Mouse (Mus musculus) skeletal muscle tissue, adult 2 months (tissue): ENCODE results near the gene Anks3.

Experiments used
- DNase-seq: peaks from one replicate; pipeline ENCODE4 v3.0.0-alpha.2; 2012; ENCODE audit warnings: low read depth, low spot score

Anks3 gene

GRCm38 (mm10) chr16:4963797-4964709, at the start of gene Anks3:
Gene Anks3, minus strand, starts transcription at chr16:4964205.
- peak; percentile 95 for DNase-seq

GRCm38 (mm10) chr16:5013054-5013838, 49.2 kb upstream of the Anks3 start, which contains the start of gene Rogdi:
Gene Rogdi, minus strand, starts transcription at chr16:5013553.
- DNase-seq, result peak; percentile 99

GRCm38 (mm10) chr16:5012036-5013005, 48.3 kb upstream of the Anks3 start:
- no peak for DNase-seq

- DNase-seq, result peak; percentile 16
These were observed 47.3 kb upstream of the Anks3 start for GRCm38 (mm10) chr16:5011285-5011684.

- no peak for DNase-seq
These were observed 46.4 kb upstream of the Anks3 start for GRCm38 (mm10) chr16:5010371-5010935.

- DNase-seq, result no peak
These were observed 44.1 kb upstream of the Anks3 start for GRCm38 (mm10) chr16:5008076-5008475.

GRCm38 (mm10) chr16:5007492-5007891, 43.5 kb upstream of the Anks3 start:
- DNase-seq, result no peak

- no peak for DNase-seq
These were observed 43.1 kb upstream of the Anks3 start, which contains the start of gene Smim22 for GRCm38 (mm10) chr16:5007067-5007466. Gene Smim22, plus strand, starts transcription at chr16:5007288.

- DNase-seq, result no peak
These were observed 36.6 kb upstream of the Anks3 start for GRCm38 (mm10) chr16:5000611-5001010.

GRCm38 (mm10) chr16:4998984-4999383, 35.0 kb upstream of the Anks3 start:
- DNase-seq, result no peak

GRCm38 (mm10) chr16:4997553-4997952, 33.5 kb upstream of the Anks3 start, which contains the start of gene Sept12:
Gene Sept12, minus strand, starts transcription at chr16:4997852.
- DNase-seq, result no peak

GRCm38 (mm10) chr16:4993276-4993675, 29.3 kb upstream of the Anks3 start:
- DNase-seq, result no peak

- no peak for DNase-seq
These were observed 20.7 kb upstream of the Anks3 start for GRCm38 (mm10) chr16:4984717-4985116.

GRCm38 (mm10) chr16:4979755-4980380, 15.9 kb upstream of the Anks3 start:
- no peak for DNase-seq

- no peak for DNase-seq
These were observed 14.5 kb upstream of the Anks3 start for GRCm38 (mm10) chr16:4978275-4979051.

- no peak for DNase-seq
These were observed 12.2 kb upstream of the Anks3 start for GRCm38 (mm10) chr16:4976180-4976579.

- DNase-seq, result no peak
These were observed 10.5 kb upstream of the Anks3 start for GRCm38 (mm10) chr16:4974521-4974920.

- DNase-seq, result no peak
These were observed 7.6 kb upstream of the Anks3 start for GRCm38 (mm10) chr16:4971626-4972025.

- DNase-seq, result no peak
These were observed 5.2 kb upstream of the Anks3 start for GRCm38 (mm10) chr16:4969055-4969843.
